Mouse (Mus musculus): ENCODE measurements around the gene Ankrd34a.
"Not testable (repeated sequence)": the region's sequence is repeated elsewhere in the genome, so short reads cannot be mapped to it uniquely, and the experiment has no call there.

The Ankrd34a gene

GRCm38 (mm10) chr3:96595661-96596060 is 775 bp upstream of the Ankrd34a start:
- in situ Hi-C loops (cut with MboI; ENCODE audit: low pct_unique_long_range_greater_than_20kb in 1 of 2, low sequenced_read_pairs in 2 of 2, unreplicated experiment in 1 of 2), result no loop called here

- in situ Hi-C loops (cut with MboI; ENCODE audit: low pct_unique_long_range_greater_than_20kb in 1 of 2, low sequenced_read_pairs in 2 of 2, unreplicated experiment in 1 of 2), result no loop called here
These were observed 419 bp downstream of the Ankrd34a start for GRCm38 (mm10) chr3:96596855-96597254.

- in situ Hi-C loops (cut with MboI; ENCODE audit: low pct_unique_long_range_greater_than_20kb in 1 of 2, low sequenced_read_pairs in 2 of 2, unreplicated experiment in 1 of 2), result no loop called here
These were observed 1.0 kb downstream of the Ankrd34a start for GRCm38 (mm10) chr3:96597435-96597891.

- in situ Hi-C loops (cut with MboI; ENCODE audit: low pct_unique_long_range_greater_than_20kb in 1 of 2, low sequenced_read_pairs in 2 of 2, unreplicated experiment in 1 of 2), result no loop called here
These were observed 2.0 kb downstream of the Ankrd34a start for GRCm38 (mm10) chr3:96598156-96599068.

GRCm38 (mm10) chr3:96599069-96599393 is 2.6 kb downstream of the Ankrd34a start:
- in situ Hi-C loops (cut with MboI; ENCODE audit: low pct_unique_long_range_greater_than_20kb in 1 of 2, low sequenced_read_pairs in 2 of 2, unreplicated experiment in 1 of 2), result no loop called here

GRCm38 (mm10) chr3:96599411-96599810 is 3.0 kb downstream of the Ankrd34a start:
- in situ Hi-C loops (cut with MboI; ENCODE audit: low pct_unique_long_range_greater_than_20kb in 1 of 2, low sequenced_read_pairs in 2 of 2, unreplicated experiment in 1 of 2), result no loop called here

- in situ Hi-C loops (cut with MboI; ENCODE audit: low pct_unique_long_range_greater_than_20kb in 1 of 2, low sequenced_read_pairs in 2 of 2, unreplicated experiment in 1 of 2), result no loop called here
These were observed 4.3 kb downstream of the Ankrd34a start, which contains the start of gene Lix1l for GRCm38 (mm10) chr3:96600639-96601250. Gene Lix1l (plus strand): TSS chr3:96601149.

GRCm38 (mm10) chr3:96601251-96601787 is 4.9 kb downstream of the Ankrd34a start:
- in situ Hi-C loops (cut with MboI; ENCODE audit: low pct_unique_long_range_greater_than_20kb in 1 of 2, low sequenced_read_pairs in 2 of 2, unreplicated experiment in 1 of 2), result no loop called here

GRCm38 (mm10) chr3:96601941-96602703 is 5.7 kb downstream of the Ankrd34a start:
- in situ Hi-C loops (cut with MboI; ENCODE audit: low pct_unique_long_range_greater_than_20kb in 1 of 2, low sequenced_read_pairs in 2 of 2, unreplicated experiment in 1 of 2), result no loop called here

- in situ Hi-C loops (cut with MboI; ENCODE audit: low pct_unique_long_range_greater_than_20kb in 1 of 2, low sequenced_read_pairs in 2 of 2, unreplicated experiment in 1 of 2), result no loop called here
These were observed 6.3 kb downstream of the Ankrd34a start for GRCm38 (mm10) chr3:96602704-96603084.

- in situ Hi-C loops (cut with MboI; ENCODE audit: low pct_unique_long_range_greater_than_20kb in 1 of 2, low sequenced_read_pairs in 2 of 2, unreplicated experiment in 1 of 2), result no loop called here
These were observed 6.9 kb downstream of the Ankrd34a start for GRCm38 (mm10) chr3:96603311-96603710.

- in situ Hi-C loops (cut with MboI; ENCODE audit: low pct_unique_long_range_greater_than_20kb in 1 of 2, low sequenced_read_pairs in 2 of 2, unreplicated experiment in 1 of 2), result not testable (repeated sequence)
These were observed 9.6 kb downstream of the Ankrd34a start for GRCm38 (mm10) chr3:96606007-96606406.

GRCm38 (mm10) chr3:96606618-96607017 is 10.2 kb downstream of the Ankrd34a start:
- in situ Hi-C loops (cut with MboI; ENCODE audit: low pct_unique_long_range_greater_than_20kb in 1 of 2, low sequenced_read_pairs in 2 of 2, unreplicated experiment in 1 of 2), result no loop called here

- in situ Hi-C loops (cut with MboI; ENCODE audit: low pct_unique_long_range_greater_than_20kb in 1 of 2, low sequenced_read_pairs in 2 of 2, unreplicated experiment in 1 of 2), result no loop called here
These were observed 21.5 kb downstream of the Ankrd34a start for GRCm38 (mm10) chr3:96617941-96618340.

GRCm38 (mm10) chr3:96623201-96623600 is 26.8 kb downstream of the Ankrd34a start:
- in situ Hi-C loops (cut with MboI; ENCODE audit: low pct_unique_long_range_greater_than_20kb in 1 of 2, low sequenced_read_pairs in 2 of 2, unreplicated experiment in 1 of 2), result no loop called here

GRCm38 (mm10) chr3:96629729-96630600 is 33.5 kb downstream of the Ankrd34a start, which contains the start of gene Rbm8a:
Gene Rbm8a (plus strand): TSS chr3:96629933.
- in situ Hi-C loops (cut with MboI; ENCODE audit: low pct_unique_long_range_greater_than_20kb in 1 of 2, low sequenced_read_pairs in 2 of 2, unreplicated experiment in 1 of 2), result loop anchor here in 1 of 2 experiments (10.0 kb wide), 1 partner anchor 85 kb away; no protein-coding TSS in a partner anchor

- in situ Hi-C loops (cut with MboI; ENCODE audit: low pct_unique_long_range_greater_than_20kb in 1 of 2, low sequenced_read_pairs in 2 of 2, unreplicated experiment in 1 of 2), result loop anchor here in 1 of 2 experiments (10.0 kb wide), 1 partner anchor 87 kb away; no protein-coding TSS in a partner anchor
These were observed 35.6 kb downstream of the Ankrd34a start for GRCm38 (mm10) chr3:96632058-96632457.

- in situ Hi-C loops (cut with MboI; ENCODE audit: low pct_unique_long_range_greater_than_20kb in 1 of 2, low sequenced_read_pairs in 2 of 2, unreplicated experiment in 1 of 2), result loop anchor here in 1 of 2 experiments (10.0 kb wide), 1 partner anchor 89 kb away; no protein-coding TSS in a partner anchor
These were observed 37.6 kb downstream of the Ankrd34a start for GRCm38 (mm10) chr3:96634015-96634414.
